Mouse (Mus musculus) spleen, adult 2 months (tissue): Measurements from ENCODE around the gene Aars2. TPM values are rescaled to one million over a fixed set of nuclear protein-coding genes. Genes with fewer than 3 reads are reported as not detected.

Experiments
- DNase-seq, 2 experiments: peaks; one replicate each; pipeline versions ENCODE4 v3.0.0 to v3.0.0-alpha.2; 2012 to 2021; ENCODE audit warnings: low spot score in 2 of 2, low read depth in 1 of 2
- H3K27ac ChIP-seq: fragments of 200-500 bp; 2 replicates; pipeline ENCODE4 v1.5.1; 2012; ENCODE audit warnings: low read length, inconsistent platforms; ENCODE audit not compliant: insufficient read depth
- H3K27me3 ChIP-seq: fragments of 200-500 bp; 2 replicates; pipeline ENCODE4 v1.6.1; 2012; ENCODE audit warnings: mild to moderate bottlenecking, moderate library complexity, low read length, inconsistent platforms; ENCODE audit not compliant: control insufficient read depth, insufficient read depth
- H3K36me3 ChIP-seq: fragments of 200-500 bp; 2 replicates; pipeline ENCODE4 v1.6.1; 2012; ENCODE audit warnings: mild to moderate bottlenecking, low read length, inconsistent platforms; ENCODE audit not compliant: control insufficient read depth, insufficient read depth
- H3K4me1 ChIP-seq: fragments of 200-500 bp; 2 replicates; pipeline ENCODE4 v1.6.1; 2011; ENCODE audit warnings: inconsistent platforms; ENCODE audit not compliant: control insufficient read depth, insufficient read depth, insufficient read length
- H3K4me3 ChIP-seq: fragments of 200-500 bp; 2 replicates; pipeline ENCODE4 v1.5.1; 2011; ENCODE audit warnings: mild to moderate bottlenecking, inconsistent platforms; ENCODE audit not compliant: insufficient read depth, insufficient read length; ENCODE audit errors: extremely low read depth
- CTCF ChIP-seq: fragments of 200-500 bp; IDR thresholded peaks from 2 replicates; pipeline ENCODE4 v1.5.1; 2011; ENCODE audit warnings: mild to moderate bottlenecking, inconsistent platforms; ENCODE audit not compliant: insufficient read depth, insufficient read length, insufficient replicate concordance; ENCODE audit errors: extremely low read depth
- POLR2A ChIP-seq: fragments of 200-500 bp; IDR thresholded peaks from 2 replicates; pipeline ENCODE4 v1.6.1; 2011; ENCODE audit warnings: low read depth, low read length, inconsistent platforms
- WGBS: fragments of 180-500 bp; shearing (Covaris S2); methylation state at CpG from one replicate; pipeline ENCODE4 v1.1.7; 2018; 5-methylcytosine and 5-hydroxymethylcytosine counted together
- polyA plus RNA-seq: library from polyadenylated mRNA; depleted of rRNA; stranded (reverse); fragments of >200 nt; gene quantifications from 2 replicates; pipeline ENCODE4 v1.2.3, GENCODE M21; 2012

The Aars2 gene
- polyA plus RNA-seq, 1 experiment, result 11.9 TPM

- Histone ChIP-seq H3K27me3 (peaks cover 15% of the 10 kb centered on the region), H3K36me3 (no peaks in the 10 kb centered on the region), H3K4me3 (no peak overlapping the region), H3K4me1 (peaks cover 10% of the 10 kb centered on the region; the same call in 1 of the 2 replicates), H3K27ac (no peak overlapping the region)
- no peak for DNase-seq
- 53% methylated on average over 5 of the region's 5 CpGs for WGBS
- no peak for TF ChIP-seq POLR2A
- TF ChIP-seq CTCF, result no peak
Measured at GRCm38 (mm10) chr17:45550253-45550652, 43.6 kb downstream of the Aars2 start.

GRCm38 (mm10) chr17:45551249-45551796, 44.7 kb downstream of the Aars2 start:
- H3K27ac ChIP-seq, result no peak overlapping the region
- TF ChIP-seq POLR2A (no peak), CTCF (no peak)
- no peaks in the 10 kb centered on the region for H3K36me3 ChIP-seq
- no peak for DNase-seq
- H3K4me1 ChIP-seq, result peaks cover 5% of the 10 kb centered on the region; the same call in 1 of the 2 replicates
- H3K4me3 ChIP-seq, result no peak overlapping the region
- WGBS, result 75% methylated on average over 7 of the region's 7 CpGs
- peaks cover 13% of the 10 kb centered on the region for H3K27me3 ChIP-seq

GRCm38 (mm10) chr17:45551816-45552451, 45.3 kb downstream of the Aars2 start:
- no peak overlapping the region for H3K27ac ChIP-seq
- peak; percentile 95; the same call in 1 of the 2 replicates for TF ChIP-seq CTCF
- no peak for TF ChIP-seq POLR2A
- peaks cover 13% of the 10 kb centered on the region for H3K27me3 ChIP-seq
- no peak overlapping the region for H3K4me3 ChIP-seq
- 13% methylated on average over 8 of the region's 8 CpGs for WGBS
- no peaks in the 10 kb centered on the region for H3K36me3 ChIP-seq
- H3K4me1 ChIP-seq, result peaks cover 5% of the 10 kb centered on the region; the same call in 1 of the 2 replicates
- peak in 1 of 2 experiments; percentile 80 for DNase-seq

- Histone ChIP-seq H3K4me3 (no peak overlapping the region), H3K27me3 (peaks cover 13% of the 10 kb centered on the region)
Measured at GRCm38 (mm10) chr17:45553065-45553464, 46.4 kb downstream of the Aars2 start.

GRCm38 (mm10) chr17:45554420-45554819, 47.8 kb downstream of the Aars2 start:
- no peak overlapping the region for H3K4me3 ChIP-seq
- WGBS, result 45% methylated on average over 1 of the region's 1 CpGs
- H3K4me1 ChIP-seq, result peaks cover 9% of the 10 kb centered on the region; the same call in 1 of the 2 replicates
- DNase-seq, result no peak
- H3K27me3 ChIP-seq, result peaks cover 4% of the 10 kb centered on the region
- H3K36me3 ChIP-seq, result peaks cover 9% of the 10 kb centered on the region
- no peak overlapping the region for H3K27ac ChIP-seq
- TF ChIP-seq CTCF, result no peak
- no peak for TF ChIP-seq POLR2A

More at GRCm38 (mm10) chr17:45553065-45553464, 46.4 kb downstream of the Aars2 start:
- H3K27ac ChIP-seq, result no peak overlapping the region
- TF ChIP-seq CTCF (no peak), POLR2A (no peak)
- no peaks in the 10 kb centered on the region for H3K36me3 ChIP-seq
- WGBS, result 92% methylated on average over 3 of the region's 3 CpGs
- peaks cover 5% of the 10 kb centered on the region; the same call in 1 of the 2 replicates for H3K4me1 ChIP-seq
- DNase-seq, result no peak

GRCm38 (mm10) chr17:45555452-45556106, 48.9 kb downstream of the Aars2 start, which contains the start of gene Nfkbie:
Nfkbie (plus strand) TSS chr17:45555703.
- WGBS, result under 1% methylated on average over 45 of the region's 45 CpGs
- Histone ChIP-seq H3K27me3 (no peaks in the 10 kb centered on the region), H3K36me3 (peaks cover 14% of the 10 kb centered on the region), H3K4me1 (peaks cover 9% of the 10 kb centered on the region; the same call in 1 of the 2 replicates), H3K27ac (peak within 1 kb of the TSS; percentile 89), H3K4me3 (peak within 1 kb of the TSS; percentile 97)
- no peak for TF ChIP-seq CTCF
- TF ChIP-seq POLR2A, result peak; percentile 83
- peak; percentile 90 to 99 for DNase-seq

- DNase-seq, result no peak
- H3K36me3 ChIP-seq, result peaks cover 17% of the 10 kb centered on the region
- peak overlapping the region; percentile 97 for H3K4me3 ChIP-seq
- 1% methylated on average over 14 of the region's 14 CpGs for WGBS
- peak overlapping the region; percentile 89 for H3K27ac ChIP-seq
- no peak for TF ChIP-seq CTCF
- no peak for TF ChIP-seq POLR2A
- no peaks in the 10 kb centered on the region for H3K27me3 ChIP-seq
- peaks cover 9% of the 10 kb centered on the region; the same call in 1 of the 2 replicates for H3K4me1 ChIP-seq
Measured at GRCm38 (mm10) chr17:45556107-45556489, 49.5 kb downstream of the Aars2 start.
